Mouse (Mus musculus) limb, embryonic 14.5 days (tissue): ENCODE measurements around the gene Dnajb1. TPM values are rescaled to one million over a fixed set of nuclear protein-coding genes. Genes with fewer than 3 reads are reported as not detected.

Source experiments
- ATAC-seq: fragments of 200-750 bp; cut with Nextera tagmentation; 2 replicates; pipeline ENCODE4 v1.8.0; 2017; ENCODE audit warnings: low read depth, moderate number of reproducible peaks, moderate TSS enrichment; ENCODE audit not compliant: low FRiP score
- DNase-seq: peaks from one replicate; pipeline ENCODE4 v3.0.0-alpha.2; 2015; ENCODE audit warnings: low spot score
- H3K27ac ChIP-seq: fragments of 300-500 bp; sonication (generic); replicated peaks from 2 replicates; pipeline ENCODE4 v1.5.1; 2014; ENCODE audit warnings: low read depth, mild to moderate bottlenecking, low read length, moderate library complexity, mixed read lengths
- H3K27me3 ChIP-seq: fragments of 300-500 bp; sonication (generic); 2 replicates; pipeline ENCODE4 v1.6.1; 2014; ENCODE audit warnings: low read length, mixed read lengths; ENCODE audit not compliant: control insufficient read depth, insufficient read depth
- H3K36me3 ChIP-seq: fragments of 300-500 bp; sonication (generic); 2 replicates; pipeline ENCODE4 v1.6.1; 2014; ENCODE audit warnings: mild to moderate bottlenecking, low read length, moderate library complexity, mixed read lengths; ENCODE audit not compliant: control insufficient read depth, insufficient read depth
- H3K4me1 ChIP-seq: fragments of 300-500 bp; sonication (generic); 2 replicates; pipeline ENCODE4 v1.6.1; 2014; ENCODE audit warnings: antibody characterized with exemption, low read length, mixed read lengths; ENCODE audit not compliant: control insufficient read depth, insufficient read depth
- H3K4me2 ChIP-seq: fragments of 300-500 bp; sonication (generic); replicated peaks from 2 replicates; pipeline ENCODE4 v1.6.1; 2014; ENCODE audit warnings: low read depth, mild to moderate bottlenecking, low read length, moderate library complexity; ENCODE audit not compliant: severe bottlenecking
- H3K4me3 ChIP-seq: fragments of 300-500 bp; sonication (generic); replicated peaks from 2 replicates; pipeline ENCODE4 v1.5.1; 2014; ENCODE audit warnings: low read length
- H3K9ac ChIP-seq: fragments of 300-500 bp; sonication (generic); 2 replicates; pipeline ENCODE4 v1.6.1; 2014; ENCODE audit warnings: mild to moderate bottlenecking, low read depth, low read length, moderate library complexity; ENCODE audit not compliant: severe bottlenecking
- H3K9me3 ChIP-seq: fragments of 300-500 bp; sonication (generic); 2 replicates; pipeline ENCODE4 v1.6.1; 2016; ENCODE audit warnings: low read length; ENCODE audit not compliant: control insufficient read depth
- POLR2A ChIP-seq: fragments of 200-500 bp; IDR thresholded peaks from 2 replicates; pipeline ENCODE4 v1.8.0; 2012; ENCODE audit warnings: inconsistent platforms, mild to moderate bottlenecking, moderate library complexity, borderline replicate concordance; ENCODE audit not compliant: insufficient read depth, insufficient read length; ENCODE audit errors: extremely low read depth
- WGBS: fragments of 180-500 bp; shearing (Covaris S2); extraction: QIAGEN DNeasy Blood & Tissue Kit; methylation state at CpG from one replicate; pipeline ENCODE4 v1.1.7; 2014; 5-methylcytosine and 5-hydroxymethylcytosine counted together
- polyA plus RNA-seq, 2 experiments: library from polyadenylated mRNA; depleted of rRNA in 1 of 2; stranded (reverse) in 1 of 2; unstranded in 1 of 2; fragments of >200 nt; fragmentation: Nextera tagmentation in 1 of 2; extraction: Ambion mirVana in 1 of 2; gene quantifications; 2 replicates each; pipeline versions ENCODE4 v1.2.1 to v1.2.3; 2012 to 2014

Gene Dnajb1
- polyA plus RNA-seq, 2 experiments, result 43.7 to 51.3 TPM

DNA sequence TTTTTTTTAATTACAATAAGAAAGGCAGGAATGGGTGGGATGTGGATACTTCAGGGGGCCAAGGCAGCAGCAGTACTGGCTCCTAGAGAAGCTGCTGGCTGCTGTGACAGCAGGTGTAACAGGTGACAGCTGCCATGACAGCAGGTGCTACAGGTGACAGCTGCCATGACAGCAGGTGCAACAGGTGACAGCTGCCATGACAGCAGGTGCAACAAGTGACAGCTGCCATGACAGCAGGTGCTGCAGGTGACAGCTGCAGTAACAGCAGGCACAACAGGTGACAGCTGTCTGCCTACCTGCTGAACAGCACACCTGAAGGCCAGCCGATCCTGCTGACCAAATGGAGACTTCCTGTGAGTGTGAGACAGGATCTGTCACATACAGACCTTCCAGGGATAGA lies 23.2 kb upstream of the Dnajb1 start:
- no peak for TF ChIP-seq POLR2A
- Histone ChIP-seq H3K4me1 (no peaks in the 10 kb centered on the region; the same call in 1 of the 2 replicates), H3K36me3 (peaks cover 35% of the 10 kb centered on the region), H3K4me3 (no peak overlapping the region), H3K9me3 (no peaks in the 10 kb centered on the region), H3K27me3 (no peaks in the 10 kb centered on the region), H3K9ac (no peak overlapping the region), H3K27ac (no peak overlapping the region), H3K4me2 (no peak overlapping the region)
- WGBS, result 88% methylated on average over 1 of the region's 1 CpGs
- DNase-seq (no peak), ATAC-seq (no peak)

DNA sequence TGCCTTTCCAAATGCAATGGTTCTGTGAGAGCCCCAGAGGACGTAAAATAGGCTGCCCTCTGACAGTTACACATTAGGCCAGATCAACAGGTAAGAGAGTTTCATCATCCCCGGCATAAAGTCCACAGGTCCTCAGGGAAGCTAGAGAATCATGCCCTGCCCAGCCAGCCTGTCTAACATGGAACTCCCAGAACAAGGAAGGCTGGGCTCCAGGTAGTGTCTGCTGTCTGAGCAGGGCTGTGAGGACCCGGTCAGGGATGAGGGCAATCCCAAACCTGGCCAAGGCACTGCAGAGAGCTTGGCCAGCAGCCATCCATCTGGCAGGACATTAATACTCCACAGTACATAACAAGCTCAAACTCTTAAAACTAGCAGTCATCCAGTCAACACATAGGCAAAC lies 22.7 kb upstream of the Dnajb1 start:
- Histone ChIP-seq H3K4me2 (no peak overlapping the region), H3K9ac (no peak overlapping the region), H3K27me3 (no peaks in the 10 kb centered on the region), H3K4me1 (no peaks in the 10 kb centered on the region; the same call in 1 of the 2 replicates), H3K36me3 (peaks cover 32% of the 10 kb centered on the region), H3K27ac (no peak overlapping the region), H3K4me3 (no peak overlapping the region), H3K9me3 (no peaks in the 10 kb centered on the region)
- no peak for ATAC-seq
- DNase-seq, result no peak
- 88% methylated on average over 3 of the region's 3 CpGs for WGBS
- TF ChIP-seq POLR2A, result no peak

DNA sequence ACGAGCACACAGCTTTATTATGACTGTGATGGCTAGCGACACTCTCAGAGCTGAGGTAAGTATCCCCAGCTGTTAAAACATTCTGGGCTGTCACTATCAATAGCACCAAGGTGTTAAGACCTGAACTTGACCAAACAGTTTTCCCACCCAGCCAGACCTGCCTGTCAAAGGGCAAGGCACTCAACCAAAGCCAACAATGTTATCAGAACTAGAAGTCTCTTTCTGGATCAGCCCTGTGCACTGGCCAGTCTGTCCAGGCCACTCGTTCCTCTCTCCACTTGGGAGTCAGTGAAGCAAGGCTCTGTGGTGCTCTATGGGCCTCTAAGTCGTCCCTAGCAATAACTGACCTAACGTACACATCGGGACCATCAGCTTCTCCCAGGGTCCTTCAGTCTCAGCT lies 20.3 kb upstream of the Dnajb1 start:
- no peak for DNase-seq
- WGBS, result 81% methylated on average over 6 of the region's 6 CpGs
- H3K27ac ChIP-seq, result no peak overlapping the region

DNA sequence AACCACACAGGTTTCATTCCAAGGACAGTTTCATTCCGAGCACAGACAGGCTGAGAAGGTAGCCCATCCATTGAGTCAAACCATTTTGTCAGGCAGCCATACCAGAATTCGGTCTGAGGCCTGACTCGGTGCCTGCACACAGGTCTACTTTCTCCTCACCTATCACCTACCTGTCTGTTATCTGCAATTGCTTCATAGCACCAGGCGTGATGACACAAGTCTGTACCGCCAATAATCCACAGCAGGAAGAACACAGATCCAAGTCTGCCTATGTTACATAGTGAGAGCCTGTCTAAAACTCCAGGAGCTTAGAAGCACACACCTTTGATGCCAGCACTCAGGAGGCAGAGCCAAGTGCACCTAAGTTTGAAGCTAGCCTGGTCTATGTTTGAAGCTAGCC lies 19.1 kb upstream of the Dnajb1 start:
- ATAC-seq, result no peak
- no peak for DNase-seq
- no peak for TF ChIP-seq POLR2A
- 89% methylated on average over 5 of the region's 5 CpGs for WGBS
- H3K36me3 ChIP-seq, result peaks cover 27% of the 10 kb centered on the region
- no peak overlapping the region for H3K4me3 ChIP-seq
- no peak overlapping the region for H3K9ac ChIP-seq
- peaks cover 16% of the 10 kb centered on the region for H3K4me1 ChIP-seq
- H3K27ac ChIP-seq, result no peak overlapping the region
- H3K4me2 ChIP-seq, result no peak overlapping the region
- no peaks in the 10 kb centered on the region for H3K9me3 ChIP-seq
- no peaks in the 10 kb centered on the region for H3K27me3 ChIP-seq

More for the DNA sequence above, 20.3 kb upstream of the Dnajb1 start:
- H3K4me3 ChIP-seq, result no peak overlapping the region
- ATAC-seq, result no peak
- H3K9ac ChIP-seq, result no peak overlapping the region
- peaks cover 8% of the 10 kb centered on the region for H3K4me1 ChIP-seq
- H3K9me3 ChIP-seq, result no peaks in the 10 kb centered on the region
- no peaks in the 10 kb centered on the region for H3K27me3 ChIP-seq
- TF ChIP-seq POLR2A, result no peak
- H3K4me2 ChIP-seq, result no peak overlapping the region
- H3K36me3 ChIP-seq, result peaks cover 33% of the 10 kb centered on the region

DNA sequence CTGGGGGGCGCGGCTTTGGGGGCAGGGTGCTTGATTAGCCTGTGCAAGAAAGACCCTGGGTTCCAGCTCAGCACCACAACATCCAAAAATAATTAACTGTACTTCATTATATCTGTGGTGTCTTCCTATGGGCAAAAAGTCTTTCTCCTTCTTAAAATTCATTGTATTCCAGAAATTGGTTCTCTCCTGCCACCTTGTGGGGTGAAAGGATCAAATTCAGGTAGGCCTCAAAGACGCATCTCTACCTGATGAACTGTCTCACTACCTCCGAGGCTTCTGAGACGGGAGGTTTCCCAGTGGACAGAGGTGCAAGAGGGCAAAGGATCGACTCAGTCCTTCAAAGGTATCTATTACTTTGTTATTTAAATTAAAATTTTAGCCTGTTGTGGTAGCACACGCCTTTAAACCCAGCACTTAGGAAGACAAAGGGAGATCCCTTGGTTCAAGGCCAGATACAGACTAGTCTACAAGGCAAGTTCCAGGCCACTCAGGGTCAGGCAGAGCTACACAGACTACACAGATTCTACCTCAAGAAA lies 17.4 kb upstream of the Dnajb1 start:
- H3K4me2 ChIP-seq, result no peak overlapping the region

More for the DNA sequence above, 17.4 kb upstream of the Dnajb1 start:
- no peaks in the 10 kb centered on the region for H3K9me3 ChIP-seq
- ATAC-seq (no peak), DNase-seq (no peak)
- H3K9ac ChIP-seq, result no peak overlapping the region
- WGBS, result 83% methylated on average over 7 of the region's 7 CpGs
- no peak for TF ChIP-seq POLR2A
- H3K4me3 ChIP-seq, result no peak overlapping the region
- H3K4me1 ChIP-seq, result peaks cover 16% of the 10 kb centered on the region
- no peak overlapping the region for H3K27ac ChIP-seq
- no peaks in the 10 kb centered on the region for H3K27me3 ChIP-seq
- peaks cover 25% of the 10 kb centered on the region for H3K36me3 ChIP-seq
